Mouse (Mus musculus) CD4-positive, CD25-positive, alpha-beta regulatory T cell, adult 4 months (primary cell): ENCODE data around the gene Gpha2. TPM values are rescaled to one million over a fixed set of nuclear protein-coding genes. Genes with fewer than 3 reads are reported as not detected.

ENCODE experiments used
- ATAC-seq: one replicate; pipeline ENCODE4 v1.8.0; 2017
- polyA plus RNA-seq, 2 experiments: library from polyadenylated mRNA; unstranded; fragments of 100-300 nt; shearing (Covaris generic); gene quantifications; one replicate each; pipeline ENCODE4 v1.2.1; 2017

The Gpha2 gene
- polyA plus RNA-seq, 2 experiments from 2014 or later: not detected

GRCm38 (mm10) chr19:6275740-6276389, 49.7 kb downstream of the Gpha2 start:
- ATAC-seq: peak; percentile 40

GRCm38 (mm10) chr19:6276426-6277421, 50.5 kb downstream of the Gpha2 start, which contains the start of gene Ehd1:
Gene Ehd1 (plus strand): TSS chr19:6276725.
- ATAC-seq: peak; percentile 90

Other genes starting within 250 kb of the Gpha2 start
- not detected for gene Slc22a20, start 240.2 kb upstream of the Gpha2 start, polyA plus RNA-seq
- 10 to 100 TPM; 40.2 to 45.3 TPM for gene Capn1, start 210.5 kb upstream of the Gpha2 start, polyA plus RNA-seq
- gene Syvn1, start 179.8 kb upstream of the Gpha2 start, polyA plus RNA-seq: 10 to 100 TPM; 13.4 to 17.1 TPM
- gene Mrpl49, start 168.6 kb upstream of the Gpha2 start, polyA plus RNA-seq: 10 to 100 TPM; 33.9 to 37.5 TPM
- gene Fau, start 168.5 kb upstream of the Gpha2 start, polyA plus RNA-seq: 1,000 to 10,000 TPM; 2,365 to 3,114 TPM
- 1 to 10 TPM; 5.7 to 6.7 TPM for gene Znhit2, start 165.2 kb upstream of the Gpha2 start, polyA plus RNA-seq
- gene Tm7sf2, start 158.0 kb upstream of the Gpha2 start, polyA plus RNA-seq: 1 to 10 TPM; 5.5 to 7.1 TPM
- gene Vps51, start 149.1 kb upstream of the Gpha2 start, polyA plus RNA-seq: 10 to 100 TPM; 27.9 to 39.0 TPM
- gene Tmem262, start 146.3 kb upstream of the Gpha2 start, polyA plus RNA-seq: not detected
- not detected for gene Gm28374, start 144.1 kb upstream of the Gpha2 start, polyA plus RNA-seq
- 10 to 100 TPM; 36.7 to 51.4 TPM for gene Zfpl1, start 141.4 kb upstream of the Gpha2 start, polyA plus RNA-seq
- 1 to 10 TPM; 3.5 to 5.5 TPM for gene Cdca5, start 141.4 kb upstream of the Gpha2 start, polyA plus RNA-seq
- not detected for gene AC131692.1, start 132.0 kb upstream of the Gpha2 start, polyA plus RNA-seq
- under 1 TPM in 1 of 2 experiments, not detected in 1; 0.17 TPM for gene Naaladl1, start 120.6 kb upstream of the Gpha2 start, polyA plus RNA-seq
- gene Sac3d1, start 107.7 kb upstream of the Gpha2 start, polyA plus RNA-seq: 1 to 10 TPM in 1 of 2 experiments, under 1 TPM in 1; 0.43 to 2.2 TPM
- gene Snx15, start 98.1 kb upstream of the Gpha2 start, polyA plus RNA-seq: 10 to 100 TPM; 20.9 to 26.5 TPM
- gene Batf2, start 85.4 kb upstream of the Gpha2 start, polyA plus RNA-seq: not detected
- gene Arl2, start 84.8 kb upstream of the Gpha2 start, polyA plus RNA-seq: 10 to 100 TPM; 17.1 to 31.5 TPM
- gene Majin, start 42.0 kb upstream of the Gpha2 start, polyA plus RNA-seq: under 1 TPM in 1 of 2 experiments, not detected in 1; 0.90 TPM
- gene Ppp2r5b, start 9.5 kb downstream of the Gpha2 start, polyA plus RNA-seq: 1 to 10 TPM; 1.2 to 1.6 TPM
- 10 to 100 TPM; 10.4 to 14.7 TPM for gene Atg2a, start 15.3 kb downstream of the Gpha2 start, polyA plus RNA-seq
- gene Ehd1, start 50.3 kb downstream of the Gpha2 start, polyA plus RNA-seq: 10 to 100 TPM in 1 of 2 experiments, 1 to 10 TPM in 1; 6.4 to 22.8 TPM
- under 1 TPM; 0.07 to 0.13 TPM for gene Cdc42bpg, start 80.1 kb downstream of the Gpha2 start, polyA plus RNA-seq
- gene Men1, start 108.6 kb downstream of the Gpha2 start, polyA plus RNA-seq: 10 to 100 TPM; 16.9 to 32.1 TPM
- 100 to 1,000 TPM in 1 of 2 experiments, 10 to 100 TPM in 1; 77.5 to 135 TPM for gene Map4k2, start 114.8 kb downstream of the Gpha2 start, polyA plus RNA-seq
- gene Sf1, start 137.3 kb downstream of the Gpha2 start, polyA plus RNA-seq: 10 to 100 TPM; 55.3 to 56.7 TPM
- gene Pygm, start 158.0 kb downstream of the Gpha2 start, polyA plus RNA-seq: 10 to 100 TPM in 1 of 2 experiments, 1 to 10 TPM in 1; 2.0 to 14.2 TPM
- gene Rasgrp2, start 173.0 kb downstream of the Gpha2 start, polyA plus RNA-seq: 100 to 1,000 TPM in 1 of 2 experiments, 10 to 100 TPM in 1; 80.3 to 117 TPM
- gene Nrxn2, start 192.4 kb downstream of the Gpha2 start, polyA plus RNA-seq: not detected